Mouse (Mus musculus) heart, embryonic 10.5 days (tissue): ENCODE results near the gene Gpr34. TPM values are rescaled to one million over a fixed set of nuclear protein-coding genes. Genes with fewer than 3 reads are reported as not detected.

ENCODE experiments used
- DNase-seq: peaks from one replicate; pipeline ENCODE4 v3.0.0-alpha.2; 2017; ENCODE audit warnings: low spot score
- H3K27ac ChIP-seq: fragments of 300-500 bp; sonication (generic); 2 replicates; pipeline ENCODE4 v1.5.1; 2016; ENCODE audit warnings: mild to moderate bottlenecking
- H3K27me3 ChIP-seq: fragments of 300-500 bp; sonication (generic); 2 replicates; pipeline ENCODE4 v1.6.1; 2016; ENCODE audit warnings: mild to moderate bottlenecking; ENCODE audit not compliant: poor library complexity, insufficient read depth, severe bottlenecking
- H3K36me3 ChIP-seq: fragments of 300-500 bp; sonication (generic); 2 replicates; pipeline ENCODE4 v1.6.1; 2016; ENCODE audit warnings: mild to moderate bottlenecking, moderate library complexity
- H3K4me1 ChIP-seq: fragments of 300-500 bp; sonication (generic); 2 replicates; pipeline ENCODE4 v1.6.1; 2016; ENCODE audit warnings: mild to moderate bottlenecking
- H3K4me3 ChIP-seq: fragments of 300-500 bp; sonication (generic); 2 replicates; pipeline ENCODE4 v1.5.1; 2016; ENCODE audit warnings: mild to moderate bottlenecking, moderate library complexity
- H3K9me3 ChIP-seq: fragments of 300-500 bp; sonication (generic); 2 replicates; pipeline ENCODE4 v1.6.1; 2016; ENCODE audit warnings: mild to moderate bottlenecking, moderate library complexity
- WGBS: fragments of 180-500 bp; shearing (Covaris S2); methylation state at CpG from one replicate; pipeline ENCODE4 v1.1.7; 2016; 5-methylcytosine and 5-hydroxymethylcytosine counted together
- microRNA-seq: library from miRNA; unstranded; fragments of <30 nt; microRNA quantifications from one replicate; pipeline ENCODE4, GENCODE M21; 2017
- polyA plus RNA-seq: library from polyadenylated mRNA; unstranded; fragments of >200 nt; fragmentation: Nextera tagmentation; extraction: Ambion mirVana; gene quantifications from 2 replicates; pipeline ENCODE4 v1.2.1, GENCODE M21; 2016

The Gpr34 gene
- polyA plus RNA-seq, 1 experiment from 2014 or later = 0.64 TPM

GRCm38 (mm10) chrX:13688356-13688755, 56.5 kb downstream of the Gpr34 start:
- no peak overlapping the region for H3K27ac ChIP-seq
- 79% methylated on average over 2 of the region's 2 CpGs for WGBS
- no peaks in the 10 kb centered on the region for H3K36me3 ChIP-seq
- H3K27me3 ChIP-seq = no peaks in the 10 kb centered on the region
- H3K4me3 ChIP-seq = no peak overlapping the region
- no peaks in the 10 kb centered on the region for H3K4me1 ChIP-seq
- DNase-seq = no peak
- no peaks in the 10 kb centered on the region for H3K9me3 ChIP-seq

Small RNA genes within 50 kb of the gene (microRNA-seq; reads per million reads assigned to microRNA genes)
- not detected for gene Gm25246

Other genes starting within 250 kb of the Gpr34 start
- 0.03 and 0.06 TPM in 2 replicates for gene Nyx, start 166.0 kb upstream of the Gpr34 start, polyA plus RNA-seq
- 0.12 and 0.20 TPM in 2 replicates for gene Gpr82, start 29.3 kb downstream of the Gpr34 start, polyA plus RNA-seq
- 5.9 and 6.4 TPM in 2 replicates for gene Cask, start 219.3 kb downstream of the Gpr34 start, polyA plus RNA-seq